ENCODE assay signal across 23 mouse cellular contexts in genomic region chr11:101133037-101133436, GRCm38 (mm10). TPM values are rescaled to one million over a fixed set of nuclear protein-coding genes. Genes with fewer than 3 reads are reported as not detected.
DNase-seq lines count a peak whose midpoint lies in the region; ATAC-seq and TF ChIP-seq lines count a peak whose summit lies in the region.
"Had no signal": no experiment of that assay in that cellular context is flagged by ENCODE, and none has a peak within 500 bp of the region (broad histone marks: within the 10 kb centered on the region; RNA-seq: fewer than 3 reads in every experiment).

No protein-coding gene starts in this region.

- no peak for TF ChIP-seq CTCF in lung, embryonic 14.5 days (IDR thresholded peaks at IDR 0.05; ENCODE audit: low read depth)

- peak; percentile 39 for DNase-seq in adrenal gland, postnatal 14 days
- DNase-seq in adrenal gland, adult 2 months = no peak
- peak; percentile 37 for DNase-seq in lung, embryonic 14.5 days
- DNase-seq in lung, postnatal 14 days = no peak
- peak; percentile 17 for DNase-seq in kidney, adult 18-20 months
- DNase-seq in kidney, postnatal 10 days = peak; percentile 52
- no peak for DNase-seq in embryo, embryonic 11 days
- no peak for DNase-seq in right cerebral cortex, adult 2 months (ENCODE audit: low spot score in 2 of 2)
- DNase-seq: adrenal gland, postnatal 10 days; cerebellum, adult 18-20 months; forebrain, postnatal 0 days; layer of hippocampus, adult 9-11 months; retina, postnatal 1 day had no signal

- no peak overlapping the region for H3K4me2 ChIP-seq in lung, embryonic 14.5 days
- H3K4me2 ChIP-seq: liver, embryonic 11.5 days had no signal

- no peak overlapping the region for H3K27ac ChIP-seq in lung, embryonic 14.5 days (ENCODE audit: low read depth)
- H3K27ac ChIP-seq: heart, embryonic 10.5 days; hindbrain, embryonic 10.5 days; hindbrain, postnatal 0 days; limb, embryonic 10.5 days; macrophage; midbrain, embryonic 10.5 days; stomach, postnatal 0 days had no signal

- H3K9me3 ChIP-seq in lung, embryonic 14.5 days (ENCODE audit: low read depth, low read length) = no peaks in the 10 kb centered on the region
- H3K9me3 ChIP-seq: heart, embryonic 10.5 days; limb, embryonic 10.5 days had no signal

- H3K36me3 ChIP-seq in lung, embryonic 14.5 days (ENCODE audit: insufficient read depth) = no peaks in the 10 kb centered on the region
- H3K36me3 ChIP-seq: heart, embryonic 10.5 days; hindbrain, embryonic 10.5 days; limb, embryonic 10.5 days; midbrain, embryonic 10.5 days had no signal

- no peak overlapping the region for H3K4me3 ChIP-seq in lung, embryonic 14.5 days (ENCODE audit: low read depth, low read length)
- H3K4me3 ChIP-seq: heart, embryonic 10.5 days; hindbrain, embryonic 10.5 days; limb, embryonic 10.5 days; midbrain, embryonic 10.5 days had no signal

- H3K4me1 ChIP-seq in lung, embryonic 14.5 days (ENCODE audit: insufficient read depth) = no peaks in the 10 kb centered on the region
- H3K4me1 ChIP-seq: midbrain, embryonic 10.5 days had no signal

- no peak for ATAC-seq in lung, embryonic 14.5 days (ENCODE audit: insufficient read depth)
- ATAC-seq: forebrain, postnatal 0 days; hindbrain, postnatal 0 days; Patski had no signal

- no peak overlapping the region for H3K9ac ChIP-seq in lung, embryonic 14.5 days
- H3K9ac ChIP-seq: forebrain, postnatal 0 days had no signal

- H3K27me3 ChIP-seq in lung, embryonic 14.5 days (ENCODE audit: insufficient read depth, low read length) = no peaks in the 10 kb centered on the region
- H3K27me3 ChIP-seq: Patski had no signal

- WGBS in lung, embryonic 14.5 days = 47% methylated on average over 12 of the region's 12 CpGs

RNA-seq across cellular contexts. Expression of gene Tubg1, which starts 13.3 kb away (rescaled TPM):
- 45.9 and 48.6 TPM in 2 replicates for total RNA-seq in adrenal gland, postnatal 14 days (2021)
- 10 to 100 TPM; 42.9 to 43.0 TPM for total RNA-seq in adrenal gland, adult 2 months (2021)
- polyA plus RNA-seq in adrenal gland, adult 2 months (2012; rRNA removed) = 15.2 and 42.7 TPM in 2 replicates
- polyA plus RNA-seq in lung, embryonic 14.5 days (2014; fragmentation: Nextera tagmentation; extraction: Ambion mirVana) = 89.8 and 96.0 TPM in 2 replicates

RNA-seq across cellular contexts. Expression of gene Retreg3, which starts 13.3 kb away (rescaled TPM):
- 53.7 and 56.0 TPM in 2 replicates for total RNA-seq in adrenal gland, postnatal 14 days (2021)
- total RNA-seq in adrenal gland, adult 2 months (2021) = 10 to 100 TPM; 50.7 to 50.9 TPM
- 41.7 and 46.9 TPM in 2 replicates for polyA plus RNA-seq in adrenal gland, adult 2 months (2012; rRNA removed)
- 9.3 and 9.4 TPM in 2 replicates for polyA plus RNA-seq in lung, embryonic 14.5 days (2014; fragmentation: Nextera tagmentation; extraction: Ambion mirVana)

RNA-seq across cellular contexts. Expression of gene Tubg2, which starts 22.7 kb away (rescaled TPM):
- total RNA-seq in adrenal gland, postnatal 14 days (2021) = 7.2 and 7.9 TPM in 2 replicates
- total RNA-seq in adrenal gland, adult 2 months (2021) = 1 to 10 TPM; 6.2 to 7.5 TPM
- 5.5 and 6.0 TPM in 2 replicates for polyA plus RNA-seq in adrenal gland, adult 2 months (2012; rRNA removed)
- 2.7 and 4.1 TPM in 2 replicates for polyA plus RNA-seq in lung, embryonic 14.5 days (2014; fragmentation: Nextera tagmentation; extraction: Ambion mirVana)
- total RNA-seq: monocyte, adult 5-6 weeks had no signal

RNA-seq across cellular contexts. Expression of gene Cntnap1, which starts 37.3 kb away (rescaled TPM):
- 10.9 and 13.5 TPM in 2 replicates for total RNA-seq in adrenal gland, postnatal 14 days (2021)
- total RNA-seq in adrenal gland, adult 2 months (2021) = 1 to 10 TPM; 6.8 TPM
- polyA plus RNA-seq in adrenal gland, adult 2 months (2012; rRNA removed) = 9.3 and 9.4 TPM in 2 replicates
- 0.84 and 1.0 TPM in 2 replicates for polyA plus RNA-seq in lung, embryonic 14.5 days (2014; fragmentation: Nextera tagmentation; extraction: Ambion mirVana)

RNA-seq across cellular contexts. Expression of gene Psmc3ip, which starts 37.8 kb away (rescaled TPM):
- 6.6 and 8.8 TPM in 2 replicates for total RNA-seq in adrenal gland, postnatal 14 days (2021)
- 1 to 10 TPM; 3.6 to 5.9 TPM for total RNA-seq in adrenal gland, adult 2 months (2021)
- polyA plus RNA-seq in adrenal gland, adult 2 months (2012; rRNA removed) = 0.38 and 0.71 TPM in 2 replicates
- polyA plus RNA-seq in lung, embryonic 14.5 days (2014; fragmentation: Nextera tagmentation; extraction: Ambion mirVana) = 39.9 and 44.1 TPM in 2 replicates
- total RNA-seq: monocyte, adult 5-6 weeks had no signal

Comparison
In these comparisons a context has a peak if more than half of its experiments do, and no peak if none do; other contexts are left out.
1. DNase-seq: peak in adrenal gland, postnatal 14 days (single experiment), lung, embryonic 14.5 days (single experiment), kidney, adult 18-20 months (single experiment) and kidney, postnatal 10 days (single experiment); none in adrenal gland, adult 2 months (single experiment), lung, postnatal 14 days (single experiment), embryo, embryonic 11 days (single experiment) and right cerebral cortex, adult 2 months (0 of 2).